Mouse (Mus musculus) neural tube, embryonic 15.5 days (tissue): ENCODE data around the gene Rps6kl1. TPM values are rescaled to one million over a fixed set of nuclear protein-coding genes. Genes with fewer than 3 reads are reported as not detected.

ENCODE experiments used
- ATAC-seq: fragments of 200-750 bp; cut with Nextera tagmentation; 2 replicates; pipeline ENCODE4 v1.8.0; 2017; ENCODE audit warnings: mild to moderate bottlenecking, moderate TSS enrichment, moderate library complexity; ENCODE audit not compliant: low FRiP score
- H3K27ac ChIP-seq: fragments of 300-500 bp; sonication (generic); replicated peaks from 2 replicates; pipeline ENCODE4 v1.5.1; 2015; ENCODE audit warnings: mild to moderate bottlenecking, inconsistent platforms
- H3K27me3 ChIP-seq: fragments of 300-500 bp; sonication (generic); replicated peaks from 2 replicates; pipeline ENCODE4 v1.6.1; 2015; ENCODE audit warnings: inconsistent platforms
- H3K36me3 ChIP-seq: fragments of 300-500 bp; sonication (generic); 2 replicates; pipeline ENCODE4 v1.6.1; 2015; ENCODE audit warnings: inconsistent platforms
- H3K4me1 ChIP-seq: fragments of 300-500 bp; sonication (generic); 2 replicates; pipeline ENCODE4 v1.6.1; 2015; ENCODE audit warnings: inconsistent platforms
- H3K4me2 ChIP-seq: fragments of 300-500 bp; sonication (generic); 2 replicates; pipeline ENCODE4 v1.6.1; 2015; ENCODE audit warnings: inconsistent platforms, mild to moderate bottlenecking, moderate library complexity
- H3K4me3 ChIP-seq: fragments of 300-500 bp; sonication (generic); replicated peaks from 2 replicates; pipeline ENCODE4 v1.5.1; 2015; ENCODE audit warnings: mild to moderate bottlenecking, inconsistent platforms
- H3K9ac ChIP-seq: fragments of 300-500 bp; sonication (generic); replicated peaks from 2 replicates; pipeline ENCODE4 v1.6.1; 2015; ENCODE audit warnings: mild to moderate bottlenecking, inconsistent platforms
- H3K9me3 ChIP-seq: fragments of 300-500 bp; sonication (generic); replicated peaks from 2 replicates; pipeline ENCODE4 v1.6.1; 2016; ENCODE audit warnings: inconsistent platforms
- WGBS: fragments of 180-500 bp; shearing (Covaris S2); methylation state at CpG from one replicate; pipeline ENCODE4 v1.1.7; 2015; ENCODE audit warnings: mixed read lengths; 5-methylcytosine and 5-hydroxymethylcytosine counted together
- polyA plus RNA-seq: library from polyadenylated mRNA; unstranded; fragments of >200 nt; fragmentation: Nextera tagmentation; extraction: Ambion mirVana; gene quantifications from 2 replicates; pipeline ENCODE4 v1.2.1, GENCODE M21; 2015

The Rps6kl1 gene
- polyA plus RNA-seq, result 31.0 and 37.0 TPM in 2 replicates

- Histone ChIP-seq H3K27ac (peak within 1 kb of the TSS; percentile 74), H3K27me3 (no peaks in the 10 kb centered on the region), H3K4me2 (peak within 1 kb of the TSS; percentile 66), H3K9me3 (no peaks in the 10 kb centered on the region), H3K36me3 (peaks cover 10% of the 10 kb centered on the region), H3K4me1 (peaks cover 29% of the 10 kb centered on the region), H3K9ac (peak within 1 kb of the TSS; percentile 75), H3K4me3 (peak within 1 kb of the TSS; percentile 58)
- WGBS, result 15% methylated on average over 28 of the region's 28 CpGs
- peak; percentile 97 for ATAC-seq
Measured at GRCm38 (mm10) chr12:85151002-85151774, at the start of gene Rps6kl1. Gene Rps6kl1 (minus strand): TSS chr12:85151264.

DNA sequence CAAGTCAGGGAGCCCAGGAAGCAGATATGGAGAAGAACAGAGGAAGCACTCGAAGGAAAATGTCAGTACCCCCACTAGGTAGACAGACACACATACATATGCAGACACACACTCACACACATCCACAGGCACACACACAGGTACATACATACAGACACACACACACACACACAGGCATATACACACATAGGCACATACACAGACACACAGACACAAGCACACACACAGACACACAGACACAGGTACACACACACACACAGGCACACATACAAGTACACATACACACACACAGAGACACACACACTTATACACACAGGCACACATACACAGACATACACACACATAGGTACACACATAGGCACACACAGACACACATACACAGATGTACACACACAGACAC is 48.9 kb upstream of the Rps6kl1 start:
- WGBS, result 79% methylated on average over 1 of the region's 1 CpGs
- ATAC-seq, result no peak
- no peak overlapping the region for H3K27ac ChIP-seq
- no peaks in the 10 kb centered on the region for H3K9me3 ChIP-seq
- peaks cover 17% of the 10 kb centered on the region for H3K4me1 ChIP-seq
- H3K4me3 ChIP-seq, result no peak overlapping the region
- H3K4me2 ChIP-seq, result no peak overlapping the region
- no peaks in the 10 kb centered on the region for H3K36me3 ChIP-seq
- H3K27me3 ChIP-seq, result no peaks in the 10 kb centered on the region
- H3K9ac ChIP-seq, result no peak overlapping the region

DNA sequence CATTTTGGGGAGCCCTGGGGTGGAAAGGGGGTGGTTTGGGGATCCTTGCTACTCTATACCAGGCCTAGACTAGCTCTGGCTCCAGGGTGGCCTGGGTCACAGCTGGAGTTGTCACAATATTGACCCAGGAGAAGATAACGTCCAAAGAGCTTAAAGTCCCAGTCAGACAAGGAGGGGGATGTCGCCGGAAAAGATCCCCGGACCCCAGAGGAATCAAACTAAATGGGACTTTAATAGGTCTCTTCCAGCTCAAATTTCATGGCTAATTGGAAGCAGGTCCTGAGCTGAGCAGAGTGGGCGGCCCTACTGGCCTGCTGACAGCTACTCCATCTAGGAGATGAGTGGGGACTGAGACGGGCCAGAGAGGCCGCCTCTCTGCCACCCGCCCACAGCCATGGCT is 46.9 kb upstream of the Rps6kl1 start:
- 42% methylated on average over 8 of the region's 8 CpGs for WGBS
- Histone ChIP-seq H3K9me3 (no peaks in the 10 kb centered on the region), H3K36me3 (no peaks in the 10 kb centered on the region), H3K27ac (no peak overlapping the region), H3K4me2 (no peak overlapping the region), H3K27me3 (no peaks in the 10 kb centered on the region), H3K4me1 (peaks cover 32% of the 10 kb centered on the region), H3K9ac (no peak overlapping the region), H3K4me3 (no peak overlapping the region)
- no peak for ATAC-seq

DNA sequence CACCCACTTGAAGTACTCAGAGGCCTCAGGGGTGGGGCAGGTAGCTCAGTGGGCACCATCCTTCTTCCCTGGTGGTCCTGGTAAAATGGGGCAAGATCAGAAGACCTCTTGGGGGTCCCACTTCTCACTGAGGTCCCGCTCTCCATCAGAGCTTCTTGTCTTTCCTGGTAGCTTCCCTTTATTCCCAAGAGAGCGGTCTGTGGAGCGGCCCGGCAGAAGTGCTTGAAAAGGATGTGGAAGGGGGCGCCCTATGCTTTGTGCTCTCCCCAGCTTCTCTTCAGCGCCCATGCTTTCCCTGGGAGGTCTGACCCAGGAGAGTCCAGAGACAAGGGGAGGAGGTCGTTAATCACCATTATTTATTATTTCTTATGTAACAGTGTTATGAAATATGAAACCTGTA is 46.3 kb upstream of the Rps6kl1 start:
- WGBS, result 81% methylated on average over 7 of the region's 7 CpGs
- no peak overlapping the region for H3K4me2 ChIP-seq
- H3K27me3 ChIP-seq, result no peaks in the 10 kb centered on the region
- no peak overlapping the region for H3K9ac ChIP-seq
- peaks cover 37% of the 10 kb centered on the region for H3K4me1 ChIP-seq
- ATAC-seq, result no peak
- no peaks in the 10 kb centered on the region for H3K9me3 ChIP-seq
- no peak overlapping the region for H3K27ac ChIP-seq
- H3K4me3 ChIP-seq, result no peak overlapping the region
- no peaks in the 10 kb centered on the region for H3K36me3 ChIP-seq

DNA sequence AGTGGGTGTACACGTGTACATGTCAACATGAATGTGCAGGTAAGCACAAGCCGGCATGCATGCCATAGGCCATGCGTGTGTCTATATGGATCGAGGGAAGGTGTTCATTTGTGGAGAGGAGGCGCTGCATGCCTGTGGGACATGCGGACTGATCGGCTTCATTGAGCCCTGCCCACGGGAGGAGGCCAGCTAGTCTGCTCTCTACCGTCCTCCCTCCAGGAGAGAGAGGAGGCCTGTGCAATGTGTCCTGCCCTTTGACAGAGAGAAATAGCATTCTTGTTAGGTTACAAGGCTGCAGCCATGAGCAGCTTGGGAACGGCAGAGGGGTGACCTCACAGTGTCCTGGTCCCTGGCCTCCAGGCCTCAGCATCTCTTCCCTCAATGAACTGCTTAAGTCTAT is 45.1 kb upstream of the Rps6kl1 start:
- H3K4me2 ChIP-seq, result no peak overlapping the region
- H3K4me1 ChIP-seq, result peaks cover 30% of the 10 kb centered on the region
- no peaks in the 10 kb centered on the region for H3K27me3 ChIP-seq
- no peak overlapping the region for H3K4me3 ChIP-seq
- ATAC-seq, result no peak
- no peaks in the 10 kb centered on the region for H3K36me3 ChIP-seq
- 91% methylated on average over 10 of the region's 10 CpGs for WGBS
- H3K9ac ChIP-seq, result no peak overlapping the region
- H3K27ac ChIP-seq, result no peak overlapping the region
- H3K9me3 ChIP-seq, result no peaks in the 10 kb centered on the region

DNA sequence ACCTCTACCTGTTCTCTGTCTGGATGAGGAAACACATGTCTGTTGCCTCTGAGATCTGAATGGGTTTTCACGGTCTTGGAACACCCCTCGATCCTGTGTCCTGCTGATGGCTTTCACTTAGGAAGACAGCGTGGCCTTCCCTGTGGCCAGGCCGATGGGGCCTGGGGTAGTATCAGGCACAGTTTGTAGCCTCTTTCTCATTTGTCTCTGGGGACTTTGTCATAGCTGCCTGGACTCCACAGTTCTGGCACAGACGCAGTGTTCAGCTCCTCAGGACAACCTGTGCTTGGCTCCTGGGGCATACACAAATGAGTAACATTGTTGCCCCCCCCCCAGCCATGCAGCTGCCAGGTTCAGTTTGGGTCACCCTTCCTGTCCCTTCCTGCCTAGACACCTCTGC is 44.0 kb upstream of the Rps6kl1 start:
- no peak for ATAC-seq
- Histone ChIP-seq H3K4me1 (peaks cover 22% of the 10 kb centered on the region), H3K4me2 (no peak overlapping the region), H3K4me3 (no peak overlapping the region), H3K27me3 (no peaks in the 10 kb centered on the region), H3K27ac (peak overlapping the region; percentile 23; the same call in 1 of the 2 replicates), H3K9me3 (no peaks in the 10 kb centered on the region), H3K9ac (no peak overlapping the region), H3K36me3 (no peaks in the 10 kb centered on the region)
- WGBS, result 78% methylated on average over 5 of the region's 5 CpGs

DNA sequence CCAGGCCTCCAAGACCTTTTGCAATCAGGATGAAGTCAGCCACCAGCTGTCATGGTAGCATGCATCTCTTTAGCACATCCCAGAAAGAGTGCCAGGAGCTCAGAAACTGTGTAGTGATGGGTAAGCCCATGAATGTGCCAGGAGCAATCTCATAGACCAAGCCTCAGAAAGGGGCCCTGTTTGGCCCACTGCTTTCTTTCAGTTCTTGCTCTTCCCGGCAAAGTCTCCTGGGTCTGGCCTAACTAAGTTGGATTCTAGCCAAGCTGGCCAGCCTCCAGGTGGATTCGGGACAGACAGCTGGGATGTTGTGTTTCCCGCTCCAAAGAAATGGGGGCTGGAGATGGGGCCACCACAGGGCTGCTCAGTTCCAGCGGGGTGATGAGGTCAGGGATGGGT is 43.6 kb upstream of the Rps6kl1 start:
- Histone ChIP-seq H3K27me3 (no peaks in the 10 kb centered on the region), H3K4me3 (no peak overlapping the region), H3K4me2 (no peak overlapping the region), H3K9me3 (no peaks in the 10 kb centered on the region), H3K27ac (peak overlapping the region; percentile 58; the same call in 1 of the 2 replicates), H3K36me3 (no peaks in the 10 kb centered on the region), H3K4me1 (peaks cover 22% of the 10 kb centered on the region), H3K9ac (no peak overlapping the region)
- ATAC-seq, result peak; percentile 29; the same call in 1 of the 2 replicates
- WGBS, result 41% methylated on average over 4 of the region's 4 CpGs

- Histone ChIP-seq H3K27ac (peak overlapping the region; percentile 58), H3K9ac (no peak overlapping the region), H3K9me3 (no peaks in the 10 kb centered on the region), H3K36me3 (no peaks in the 10 kb centered on the region), H3K4me1 (peaks cover 22% of the 10 kb centered on the region), H3K27me3 (no peaks in the 10 kb centered on the region), H3K4me2 (no peak overlapping the region), H3K4me3 (no peak overlapping the region)
- 87% methylated on average over 11 of the region's 11 CpGs for WGBS
- ATAC-seq, result no peak
Measured at GRCm38 (mm10) chr12:85193923-85194622, 43.0 kb upstream of the Rps6kl1 start.

- no peaks in the 10 kb centered on the region for H3K27me3 ChIP-seq
- no peaks in the 10 kb centered on the region for H3K9me3 ChIP-seq
- no peak overlapping the region for H3K4me2 ChIP-seq
- H3K4me3 ChIP-seq, result no peak overlapping the region
- H3K9ac ChIP-seq, result no peak overlapping the region
- no peaks in the 10 kb centered on the region for H3K36me3 ChIP-seq
- WGBS, result 80% methylated on average over 10 of the region's 10 CpGs
- H3K4me1 ChIP-seq, result peaks cover 22% of the 10 kb centered on the region
- H3K27ac ChIP-seq, result no peak overlapping the region
- ATAC-seq, result no peak
Measured at GRCm38 (mm10) chr12:85193146-85193545, 42.1 kb upstream of the Rps6kl1 start.

DNA sequence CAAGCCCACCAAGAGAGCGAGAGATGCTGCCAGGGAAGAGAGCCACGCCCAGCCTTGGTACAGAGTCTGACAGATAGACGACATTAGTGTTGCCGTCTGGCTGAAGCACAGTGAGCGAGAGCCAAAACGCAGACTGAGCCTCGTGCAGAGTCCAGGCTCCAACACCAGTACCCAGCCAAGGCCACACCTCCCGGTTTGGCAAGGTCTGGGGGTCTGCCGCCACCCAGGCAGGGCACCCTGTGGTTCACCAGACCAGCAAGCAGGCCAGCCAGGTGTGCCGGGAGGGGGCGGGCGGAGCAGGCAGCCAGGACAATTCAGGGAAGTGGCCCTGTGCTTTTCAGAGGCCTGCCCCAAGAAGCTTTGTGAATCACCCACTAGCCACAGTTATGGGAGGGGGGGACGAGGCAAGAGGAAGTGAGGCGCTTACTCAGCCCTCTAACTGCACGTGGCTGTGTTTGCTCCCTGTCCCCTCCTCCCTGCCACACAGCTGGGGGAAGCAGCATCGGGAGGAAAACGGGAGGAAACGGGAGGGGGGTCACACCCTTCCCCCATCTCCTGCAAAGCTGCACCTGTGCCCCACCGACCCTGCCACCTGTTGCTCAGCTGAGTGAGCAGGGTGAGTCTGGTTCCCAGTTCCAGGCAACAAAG is 41.5 kb upstream of the Rps6kl1 start:
- no peaks in the 10 kb centered on the region for H3K36me3 ChIP-seq
- 38% methylated on average over 19 of the region's 19 CpGs for WGBS
- ATAC-seq, result peak; percentile 55; the same call in 1 of the 2 replicates

DNA sequence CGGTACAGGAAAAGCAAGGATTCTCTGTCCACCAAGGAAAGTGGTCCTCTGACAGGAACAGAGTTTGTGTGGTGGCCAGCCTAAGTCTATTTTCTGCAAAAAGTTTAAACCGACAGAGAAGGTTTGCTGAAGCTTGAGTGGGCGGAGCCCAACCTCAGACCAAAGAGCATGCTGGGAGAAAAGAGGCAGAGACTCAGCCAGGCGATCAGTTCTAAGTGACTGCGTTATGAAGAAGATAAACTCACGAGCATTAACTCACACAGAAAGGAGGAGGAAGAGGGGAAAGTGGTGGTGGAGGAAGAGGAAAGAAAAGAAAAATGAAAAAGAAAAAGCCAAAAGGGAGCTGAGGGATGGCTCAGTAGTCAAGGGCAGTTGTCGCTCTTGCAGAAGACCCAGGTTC is 39.2 kb upstream of the Rps6kl1 start:
- no peak overlapping the region for H3K27ac ChIP-seq
- no peaks in the 10 kb centered on the region for H3K36me3 ChIP-seq
- WGBS, result 75% methylated on average over 7 of the region's 7 CpGs
- no peak overlapping the region for H3K4me2 ChIP-seq
- no peak overlapping the region for H3K9ac ChIP-seq
- ATAC-seq, result no peak
- no peak overlapping the region for H3K4me3 ChIP-seq
- H3K27me3 ChIP-seq, result 0 out of 2 replicates have a peak, but pooled peaks cover under 1% of the 10 kb centered on the region
- peaks cover 22% of the 10 kb centered on the region for H3K4me1 ChIP-seq
- no peaks in the 10 kb centered on the region for H3K9me3 ChIP-seq

More for the DNA sequence above, 41.5 kb upstream of the Rps6kl1 start:
- Histone ChIP-seq H3K9me3 (no peaks in the 10 kb centered on the region), H3K4me3 (no peak overlapping the region), H3K4me2 (no peak overlapping the region), H3K9ac (no peak overlapping the region), H3K27ac (no peak overlapping the region), H3K27me3 (no peaks in the 10 kb centered on the region), H3K4me1 (peaks cover 22% of the 10 kb centered on the region)
